Mouse (Mus musculus) spleen, postnatal 36 days (tissue): ENCODE results near the gene Nwd2.

Source experiments
- DNase-seq, 2 experiments: peaks; one replicate each; pipeline ENCODE4 v3.0.0; 2022; ENCODE audit warnings: low spot score in 2 of 2, mixed read lengths in 1 of 2

Nwd2 gene

DNA sequence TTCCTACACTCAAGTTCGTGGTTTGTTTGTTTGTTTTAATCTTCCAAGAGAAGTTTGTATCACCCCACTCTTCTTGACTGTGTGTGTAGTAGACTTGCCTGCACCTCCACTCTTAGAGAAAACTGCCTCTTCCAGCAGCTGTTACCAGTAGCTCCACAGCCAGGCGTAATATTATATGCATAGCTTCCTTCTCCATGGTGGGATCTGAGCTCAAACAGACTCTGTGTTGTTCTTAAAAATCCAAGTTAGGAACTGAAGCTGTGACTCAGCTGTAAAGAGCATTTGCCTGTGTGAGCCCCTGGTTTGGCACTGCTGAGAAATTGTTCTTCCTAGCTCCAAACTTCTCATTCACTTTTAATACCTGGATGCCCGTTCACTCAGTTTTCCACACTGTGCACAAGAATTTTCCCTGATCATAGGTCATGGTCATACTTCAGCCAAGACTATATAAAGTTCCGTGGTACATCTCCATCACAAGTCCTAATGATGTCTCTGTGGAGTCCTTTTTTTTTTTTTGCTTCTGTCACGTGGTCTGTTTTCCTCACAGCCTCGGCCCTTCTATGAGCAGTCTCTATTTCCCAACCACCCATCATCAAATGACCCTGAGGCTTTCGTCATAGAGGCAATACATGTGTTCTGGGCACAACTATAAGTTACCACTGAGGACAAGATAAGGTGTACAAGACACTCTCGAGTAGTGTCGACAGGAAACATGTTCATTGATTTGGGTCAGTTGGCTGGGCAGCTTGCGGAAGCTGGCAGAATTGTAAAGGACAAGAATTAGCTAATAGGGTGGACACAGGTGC lies 179.7 kb downstream of the Nwd2 start:
- DNase-seq, result no peak

DNA sequence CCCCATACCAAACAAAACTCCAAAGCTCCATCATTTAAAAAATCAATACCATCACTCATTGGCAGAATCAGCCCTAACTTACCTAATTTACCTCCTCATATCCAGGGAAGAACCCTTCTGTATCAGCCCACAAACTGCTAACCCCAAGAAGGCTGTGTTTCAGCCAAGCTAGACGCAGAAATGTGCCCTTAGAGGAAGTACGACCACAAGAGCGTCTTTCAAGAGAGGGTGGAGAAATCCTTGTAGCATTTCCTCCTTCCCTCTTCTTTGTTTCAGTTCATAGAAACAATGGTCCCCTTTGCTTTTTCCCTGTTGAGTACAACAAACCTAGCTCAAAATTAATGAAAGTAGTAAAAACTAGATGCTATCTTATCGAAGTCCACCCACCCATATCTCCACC lies 182.2 kb downstream of the Nwd2 start:
- peak; percentile 42 to 47 for DNase-seq

DNA sequence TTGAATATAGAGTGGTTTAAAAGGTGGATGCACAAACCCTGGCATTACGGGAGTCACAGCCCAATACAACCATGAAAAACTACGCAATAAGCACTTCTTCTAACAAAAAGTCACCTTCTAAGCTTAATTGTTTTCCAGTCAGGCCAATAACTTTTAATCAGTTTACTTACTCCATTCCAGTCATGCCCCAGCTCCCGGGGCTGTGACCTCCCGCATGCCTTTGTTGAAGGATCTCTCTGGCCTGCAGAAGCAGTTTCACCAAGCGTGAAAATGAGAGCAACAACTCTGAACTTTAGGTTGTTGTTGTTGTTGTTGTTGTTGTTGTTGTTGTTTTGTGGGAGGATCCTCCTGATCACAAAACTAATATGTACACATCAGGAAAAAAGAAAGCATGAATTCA lies 185.1 kb downstream of the Nwd2 start:
- no peak for DNase-seq

DNA sequence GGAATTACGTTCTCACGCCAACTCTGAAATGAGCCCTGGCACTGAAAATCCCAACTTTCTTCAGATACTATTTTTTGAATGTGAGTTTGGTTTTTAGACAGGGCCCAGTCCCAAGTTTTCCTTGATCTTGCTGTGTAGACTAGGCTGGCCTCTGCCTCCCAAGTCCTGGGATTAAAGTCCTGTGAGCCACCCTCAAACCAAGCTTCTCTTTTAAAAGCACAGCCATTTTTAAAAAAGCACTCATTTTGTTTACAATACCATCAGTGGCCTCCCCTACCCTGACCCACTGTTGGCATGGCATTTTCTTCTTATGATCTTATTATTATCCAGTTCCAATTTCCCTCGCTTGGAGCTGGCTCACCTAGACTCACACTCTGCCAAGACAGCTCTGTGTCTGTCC lies 185.5 kb downstream of the Nwd2 start:
- no peak for DNase-seq

DNA sequence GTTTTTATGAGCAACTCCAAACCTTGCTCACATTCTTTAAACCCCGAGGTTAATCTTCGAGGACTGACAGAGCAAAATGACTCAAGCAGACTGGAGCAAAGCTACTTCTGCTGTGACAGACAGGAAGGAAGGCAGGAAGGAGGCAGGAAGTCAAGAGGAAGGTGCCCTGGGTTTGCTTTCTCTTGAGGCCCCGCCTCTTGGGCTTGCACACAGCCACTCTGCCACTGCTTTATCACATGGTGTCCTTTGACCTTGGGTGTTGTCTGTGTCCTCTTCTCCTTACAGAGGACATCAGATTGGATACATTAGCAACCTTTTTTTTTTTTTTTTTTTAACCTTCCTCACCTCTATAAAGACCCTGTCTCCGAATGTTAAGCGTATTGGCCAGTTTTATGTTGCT lies 188.2 kb downstream of the Nwd2 start:
- DNase-seq, result peak; percentile 55 to 57

DNA sequence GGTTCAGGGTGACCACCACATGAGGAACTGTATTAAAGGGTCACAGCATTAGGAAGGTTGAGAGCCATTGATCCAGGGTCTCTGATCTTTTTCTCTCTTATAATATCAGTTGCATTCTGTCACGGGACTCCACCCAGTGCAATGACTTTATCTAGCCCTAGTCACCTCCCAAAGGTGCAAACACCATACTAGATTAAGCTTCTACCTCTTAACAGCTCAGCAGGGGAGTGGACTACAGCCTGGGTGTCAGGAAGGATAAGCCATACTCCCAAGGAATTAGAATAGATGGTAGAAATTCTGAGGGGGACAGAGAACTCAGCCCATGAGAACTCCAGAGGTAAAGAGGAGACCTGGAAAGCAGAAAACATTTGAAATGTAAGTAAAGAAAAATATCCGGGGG lies 188.9 kb downstream of the Nwd2 start:
- no peak for DNase-seq

DNA sequence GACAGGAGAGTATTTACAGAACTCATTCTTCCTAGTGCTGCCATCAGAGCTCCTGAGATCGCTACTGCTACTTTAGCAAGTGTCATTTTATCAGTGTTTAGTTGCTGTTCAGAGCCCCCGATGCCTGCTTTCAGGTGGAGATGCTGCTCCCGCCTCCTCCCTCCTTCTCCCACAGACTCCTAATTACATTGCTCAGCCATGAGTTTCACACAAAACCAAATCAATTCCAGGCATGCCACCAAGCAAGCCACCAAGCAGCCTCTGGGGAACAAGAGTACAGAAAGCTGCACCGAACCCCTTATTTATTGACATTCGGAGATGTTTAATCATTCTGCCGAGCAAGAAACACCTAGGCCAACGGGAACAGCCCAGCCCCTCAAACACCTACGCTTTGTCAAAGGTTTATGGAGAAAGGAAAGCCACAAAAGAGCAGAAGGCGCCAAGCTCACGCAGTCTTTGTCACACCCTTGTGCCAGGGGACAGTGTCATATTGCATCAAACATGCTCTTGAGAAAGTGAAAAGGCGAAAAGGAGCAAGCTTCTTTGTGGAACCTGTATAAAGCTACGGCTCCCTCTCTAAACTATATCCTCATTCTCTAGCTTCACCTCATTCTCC lies 191.0 kb downstream of the Nwd2 start:
- DNase-seq, result no peak

DNA sequence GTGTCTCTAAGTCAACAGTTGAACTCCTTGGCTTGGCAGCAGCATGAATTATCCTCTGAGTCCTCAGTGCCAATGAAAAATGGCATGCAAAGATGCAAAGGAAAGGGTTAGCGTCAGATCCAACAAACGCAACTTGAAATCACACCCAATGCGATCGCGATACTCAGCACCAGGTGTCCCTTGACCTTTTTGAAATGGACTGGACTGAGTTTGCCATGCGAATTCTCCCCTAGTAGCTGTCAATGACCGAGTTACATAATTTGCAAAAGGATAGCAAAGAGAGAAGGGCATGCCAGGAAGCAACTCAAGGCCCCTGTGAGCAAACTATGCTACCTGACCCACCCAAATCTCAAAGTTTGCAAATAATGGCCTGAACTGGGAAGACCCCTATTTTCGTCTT lies 198.2 kb downstream of the Nwd2 start:
- DNase-seq, result no peak

DNA sequence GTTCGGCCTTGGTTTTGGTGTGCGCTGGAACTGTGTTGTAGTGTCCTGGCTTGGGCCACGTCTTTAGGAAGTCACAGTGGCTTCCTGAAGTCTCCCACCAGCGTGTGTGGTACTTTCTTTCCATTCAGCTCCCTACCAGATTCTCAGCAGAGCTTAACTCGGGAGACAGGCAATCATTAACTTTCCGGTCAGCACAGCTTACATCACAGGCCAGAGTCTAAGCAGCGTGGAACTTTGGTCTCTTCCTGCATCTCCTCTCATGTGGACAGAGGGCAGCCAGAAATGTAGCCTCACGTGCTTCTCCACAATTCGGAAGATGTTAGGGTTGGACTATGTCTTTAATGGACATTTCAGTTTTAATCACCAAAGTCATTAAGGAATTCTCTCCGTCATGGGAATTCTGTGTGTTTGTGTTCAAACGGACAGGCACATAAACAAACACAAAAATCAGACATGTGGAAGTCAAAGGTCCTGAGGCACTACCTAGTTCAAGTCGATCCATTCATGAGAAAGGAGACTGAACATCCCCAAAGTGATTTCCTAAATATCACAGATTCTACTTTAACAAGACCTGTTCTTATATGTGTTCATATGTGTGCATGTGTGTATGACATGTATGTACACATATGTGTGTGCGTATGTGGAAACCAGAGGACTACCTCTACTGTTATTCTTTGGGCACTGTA lies 198.8 kb downstream of the Nwd2 start:
- no peak for DNase-seq

DNA sequence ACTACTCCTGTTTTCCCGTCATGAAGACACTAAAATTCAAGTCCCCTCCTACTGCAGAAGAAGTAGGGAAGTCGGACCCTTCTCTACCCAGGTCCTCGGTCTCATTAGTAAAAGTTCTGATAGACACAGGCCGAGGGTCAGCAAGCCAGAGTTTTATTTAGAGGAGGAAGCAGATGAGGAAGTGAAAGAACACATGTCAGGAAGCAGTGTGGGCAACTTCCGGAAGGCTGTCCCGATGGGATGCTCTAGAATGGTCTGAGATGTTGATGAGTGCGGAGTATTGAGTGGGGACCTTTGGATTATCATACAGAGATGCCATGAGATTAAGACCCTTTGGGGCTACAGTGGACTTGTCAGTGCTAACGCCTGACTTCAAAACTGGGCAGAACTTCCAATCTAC lies 210.0 kb downstream of the Nwd2 start:
- DNase-seq, result peak; percentile 40
